Mouse (Mus musculus): ENCODE data around the gene Mpped1. TPM values are rescaled to one million over a fixed set of nuclear protein-coding genes. Genes with fewer than 3 reads are reported as not detected.

Mpped1 gene
- polyA plus RNA-seq (2016; fragmentation: Nextera tagmentation; extraction: Ambion mirVana), result 3.9 and 4.0 TPM in 2 replicates

- ATAC-seq (ENCODE audit: low FRiP score, low read depth), result no peak
- H3K9ac ChIP-seq, result peak within 1 kb of the TSS; percentile 74
- H3K27ac ChIP-seq, result no peak within 1 kb of the TSS
- 3% methylated on average over 37 of the region's 37 CpGs for WGBS
- peak within 1 kb of the TSS; percentile 95 for H3K4me2 ChIP-seq (replicated peaks)
- no peaks in the 10 kb centered on the region for H3K9me3 ChIP-seq
- peaks cover 14% of the 10 kb centered on the region for H3K4me1 ChIP-seq
- no peaks in the 10 kb centered on the region for H3K36me3 ChIP-seq
- peaks cover 39% of the 10 kb centered on the region for H3K27me3 ChIP-seq (replicated peaks)
- peak within 1 kb of the TSS; percentile 62 for H3K4me3 ChIP-seq
These were observed at the start of gene Mpped1 for GRCm38 (mm10) chr15:83779387-83779786. Gene Mpped1, plus strand, starts transcription at chr15:83779467.

- 37% methylated on average over 21 of the region's 21 CpGs for WGBS
- no peak for ATAC-seq (ENCODE audit: low FRiP score, low read depth)
- H3K4me3 ChIP-seq, result no peak overlapping the region
- no peaks in the 10 kb centered on the region for H3K36me3 ChIP-seq
- no peaks in the 10 kb centered on the region for H3K4me1 ChIP-seq
- H3K9ac ChIP-seq, result no peak overlapping the region
- no peak overlapping the region for H3K27ac ChIP-seq
- H3K4me2 ChIP-seq (replicated peaks), result no peak overlapping the region
- no peaks in the 10 kb centered on the region for H3K27me3 ChIP-seq (replicated peaks)
- no peaks in the 10 kb centered on the region for H3K9me3 ChIP-seq
These were observed 38.4 kb upstream of the Mpped1 start for GRCm38 (mm10) chr15:83740676-83741422.

- Histone ChIP-seq H3K4me3 (no peak overlapping the region), H3K27ac (no peak overlapping the region), H3K9me3 (no peaks in the 10 kb centered on the region), H3K4me2 (replicated peaks) (no peak overlapping the region), H3K36me3 (no peaks in the 10 kb centered on the region), H3K4me1 (no peaks in the 10 kb centered on the region), H3K9ac (no peak overlapping the region), H3K27me3 (replicated peaks) (no peaks in the 10 kb centered on the region)
- 85% methylated on average over 1 of the region's 1 CpGs for WGBS
- no peak for ATAC-seq (ENCODE audit: low FRiP score, low read depth)
These were observed 37.2 kb upstream of the Mpped1 start for GRCm38 (mm10) chr15:83742018-83742417.

- ATAC-seq (ENCODE audit: low FRiP score, low read depth), result no peak
- no peaks in the 10 kb centered on the region for H3K27me3 ChIP-seq (replicated peaks)
- 69% methylated on average over 16 of the region's 16 CpGs for WGBS
These were observed 33.0 kb upstream of the Mpped1 start for GRCm38 (mm10) chr15:83746311-83746710.

GRCm38 (mm10) chr15:83748986-83749385 lies 30.3 kb upstream of the Mpped1 start:
- no peaks in the 10 kb centered on the region for H3K4me1 ChIP-seq
- H3K4me2 ChIP-seq (replicated peaks), result no peak overlapping the region
- no peak overlapping the region for H3K9ac ChIP-seq
- H3K27me3 ChIP-seq (replicated peaks), result no peaks in the 10 kb centered on the region
- no peak overlapping the region for H3K4me3 ChIP-seq
- no peak for ATAC-seq (ENCODE audit: low FRiP score, low read depth)
- no peak overlapping the region for H3K27ac ChIP-seq
- H3K36me3 ChIP-seq, result no peaks in the 10 kb centered on the region
- no peaks in the 10 kb centered on the region for H3K9me3 ChIP-seq
- 77% methylated on average over 6 of the region's 6 CpGs for WGBS

More at GRCm38 (mm10) chr15:83746311-83746710, 33.0 kb upstream of the Mpped1 start:
- no peaks in the 10 kb centered on the region for H3K4me1 ChIP-seq
- no peak overlapping the region for H3K27ac ChIP-seq
- no peaks in the 10 kb centered on the region for H3K36me3 ChIP-seq
- H3K9me3 ChIP-seq, result no peaks in the 10 kb centered on the region
- no peak overlapping the region for H3K4me3 ChIP-seq
- H3K4me2 ChIP-seq (replicated peaks), result no peak overlapping the region
- no peak overlapping the region for H3K9ac ChIP-seq

- H3K4me1 ChIP-seq, result no peaks in the 10 kb centered on the region
- no peak overlapping the region for H3K9ac ChIP-seq
- WGBS, result 59% methylated on average over 9 of the region's 9 CpGs
- no peaks in the 10 kb centered on the region for H3K9me3 ChIP-seq
- no peak overlapping the region for H3K4me3 ChIP-seq
- no peak overlapping the region for H3K27ac ChIP-seq
- H3K27me3 ChIP-seq (replicated peaks), result no peaks in the 10 kb centered on the region
- no peaks in the 10 kb centered on the region for H3K36me3 ChIP-seq
- H3K4me2 ChIP-seq (replicated peaks), result no peak overlapping the region
- no peak for ATAC-seq (ENCODE audit: low FRiP score, low read depth)
These were observed 29.8 kb upstream of the Mpped1 start for GRCm38 (mm10) chr15:83749436-83749835.

- Histone ChIP-seq H3K9ac (no peak overlapping the region), H3K4me2 (replicated peaks) (no peak overlapping the region), H3K9me3 (no peaks in the 10 kb centered on the region), H3K4me1 (no peaks in the 10 kb centered on the region), H3K27me3 (replicated peaks) (no peaks in the 10 kb centered on the region), H3K4me3 (no peak overlapping the region), H3K27ac (no peak overlapping the region), H3K36me3 (no peaks in the 10 kb centered on the region)
- no peak for ATAC-seq (ENCODE audit: low FRiP score, low read depth)
- WGBS, result 28% methylated on average over 9 of the region's 9 CpGs
These were observed 22.5 kb upstream of the Mpped1 start for GRCm38 (mm10) chr15:83756742-83757141.

GRCm38 (mm10) chr15:83758958-83759357 lies 20.3 kb upstream of the Mpped1 start:
- no peaks in the 10 kb centered on the region for H3K9me3 ChIP-seq
- no peak overlapping the region for H3K4me2 ChIP-seq (replicated peaks)
- H3K27me3 ChIP-seq (replicated peaks), result no peaks in the 10 kb centered on the region

GRCm38 (mm10) chr15:83760683-83761082 lies 18.6 kb upstream of the Mpped1 start:
- Histone ChIP-seq H3K4me1 (peaks cover 5% of the 10 kb centered on the region), H3K4me2 (replicated peaks) (no peak overlapping the region), H3K9me3 (no peaks in the 10 kb centered on the region), H3K9ac (no peak overlapping the region), H3K4me3 (no peak overlapping the region), H3K27ac (no peak overlapping the region), H3K27me3 (replicated peaks) (no peaks in the 10 kb centered on the region), H3K36me3 (no peaks in the 10 kb centered on the region)
- no peak for ATAC-seq (ENCODE audit: low FRiP score, low read depth)
- 4% methylated on average over 10 of the region's 10 CpGs for WGBS

More at GRCm38 (mm10) chr15:83758958-83759357, 20.3 kb upstream of the Mpped1 start:
- H3K36me3 ChIP-seq, result no peaks in the 10 kb centered on the region
- H3K4me3 ChIP-seq, result no peak overlapping the region
- H3K4me1 ChIP-seq, result no peaks in the 10 kb centered on the region
- no peak for ATAC-seq (ENCODE audit: low FRiP score, low read depth)
- WGBS, result 11% methylated on average over 4 of the region's 4 CpGs
- H3K27ac ChIP-seq, result no peak overlapping the region
- no peak overlapping the region for H3K9ac ChIP-seq

GRCm38 (mm10) chr15:83761512-83761911 lies 17.8 kb upstream of the Mpped1 start:
- no peaks in the 10 kb centered on the region for H3K9me3 ChIP-seq
- H3K4me2 ChIP-seq (replicated peaks), result no peak overlapping the region
- no peak overlapping the region for H3K4me3 ChIP-seq
- WGBS, result 91% methylated on average over 13 of the region's 13 CpGs
- no peak for ATAC-seq (ENCODE audit: low FRiP score, low read depth)
- peaks cover 8% of the 10 kb centered on the region for H3K4me1 ChIP-seq
- no peaks in the 10 kb centered on the region for H3K27me3 ChIP-seq (replicated peaks)
- no peak overlapping the region for H3K27ac ChIP-seq
- H3K36me3 ChIP-seq, result no peaks in the 10 kb centered on the region
- no peak overlapping the region for H3K9ac ChIP-seq

GRCm38 (mm10) chr15:83765388-83766029 lies 13.8 kb upstream of the Mpped1 start:
- Histone ChIP-seq H3K4me1 (peaks cover 8% of the 10 kb centered on the region), H3K36me3 (no peaks in the 10 kb centered on the region), H3K9me3 (no peaks in the 10 kb centered on the region), H3K27ac (no peak overlapping the region), H3K4me2 (replicated peaks) (no peak overlapping the region), H3K4me3 (no peak overlapping the region), H3K9ac (no peak overlapping the region), H3K27me3 (replicated peaks) (no peaks in the 10 kb centered on the region)
- peak; percentile 48; the same call in 1 of the 2 replicates for ATAC-seq (ENCODE audit: low FRiP score, low read depth)
- 11% methylated on average over 6 of the region's 6 CpGs for WGBS

- no peaks in the 10 kb centered on the region for H3K4me1 ChIP-seq
- H3K4me2 ChIP-seq (replicated peaks), result no peak overlapping the region
- no peak overlapping the region for H3K9ac ChIP-seq
- no peak for ATAC-seq (ENCODE audit: low FRiP score, low read depth)
- 0 out of 2 replicates have a peak, but pooled peaks cover 4% of the 10 kb centered on the region for H3K27me3 ChIP-seq (replicated peaks)
- H3K4me3 ChIP-seq, result no peak overlapping the region
- 77% methylated on average over 8 of the region's 8 CpGs for WGBS
- H3K36me3 ChIP-seq, result no peaks in the 10 kb centered on the region
- no peak overlapping the region for H3K27ac ChIP-seq
- no peaks in the 10 kb centered on the region for H3K9me3 ChIP-seq
These were observed 7.8 kb upstream of the Mpped1 start for GRCm38 (mm10) chr15:83771346-83772053.

All from neural tube, embryonic 12.5 days (tissue).